ENCODE assay signal across 27 mouse cellular contexts in genomic region chr5:148417756-148418155, GRCm38 (mm10). TPM values are rescaled to one million over a fixed set of nuclear protein-coding genes. Genes with fewer than 3 reads are reported as not detected.
DNase-seq lines count a peak whose midpoint lies in the region; ATAC-seq and TF ChIP-seq lines count a peak whose summit lies in the region.
"Had no signal": no experiment of that assay in that cellular context is flagged by ENCODE, and none has a peak within 500 bp of the region (broad histone marks: within the 10 kb centered on the region; RNA-seq: fewer than 3 reads in every experiment).

No protein-coding gene starts in this region.

- H3K9ac ChIP-seq in midbrain, postnatal 0 days (replicated peaks; ENCODE audit: low read length, poor library complexity, severe bottlenecking) = no peak overlapping the region
- H3K9ac ChIP-seq: embryonic facial prominence, embryonic 15.5 days; heart, embryonic 13.5 days; hindbrain, embryonic 15.5 days; limb, embryonic 12.5 days; liver, embryonic 15.5 days had no signal

- no peak overlapping the region for H3K27ac ChIP-seq in layer of hippocampus, adult 2 months
- no peak overlapping the region for H3K27ac ChIP-seq in midbrain, postnatal 0 days (ENCODE audit: low read depth, low read length)
- no peak overlapping the region for H3K27ac ChIP-seq in midbrain, embryonic 10.5 days (replicated peaks)
- H3K27ac ChIP-seq: embryonic facial prominence, embryonic 15.5 days; heart, embryonic 13.5 days; hindbrain, embryonic 15.5 days; limb, embryonic 12.5 days; liver, embryonic 15.5 days; macrophage had no signal

- no peaks in the 10 kb centered on the region for H3K36me3 ChIP-seq in midbrain, postnatal 0 days (ENCODE audit: insufficient read depth, low read length)
- H3K36me3 ChIP-seq in midbrain, embryonic 10.5 days = no peaks in the 10 kb centered on the region
- H3K36me3 ChIP-seq: embryonic facial prominence, embryonic 15.5 days; heart, embryonic 13.5 days; hindbrain, embryonic 15.5 days; limb, embryonic 12.5 days; liver, embryonic 15.5 days had no signal

- 100% methylated on average over 1 of the region's 1 CpGs for WGBS in midbrain, postnatal 0 days
- WGBS in midbrain, embryonic 10.5 days = 93% methylated on average over 1 of the region's 1 CpGs

- H3K9me3 ChIP-seq in midbrain, postnatal 0 days (ENCODE audit: low read length) = no peaks in the 10 kb centered on the region
- no peaks in the 10 kb centered on the region for H3K9me3 ChIP-seq in midbrain, embryonic 10.5 days (replicated peaks)
- H3K9me3 ChIP-seq: embryonic facial prominence, embryonic 15.5 days; heart, embryonic 13.5 days; hindbrain, embryonic 15.5 days; limb, embryonic 12.5 days; liver, embryonic 15.5 days had no signal

- TF ChIP-seq CTCF in layer of hippocampus, adult 2 months (conservative IDR thresholded peaks at IDR 0.05) = peak; percentile 43
- TF ChIP-seq CTCF in midbrain, postnatal 0 days (IDR thresholded peaks at IDR 0.05) = peak; percentile 29; the same call in 1 of the 2 replicates

- no peaks in the 10 kb centered on the region for H3K27me3 ChIP-seq in midbrain, postnatal 0 days (ENCODE audit: insufficient read depth, low read length)
- H3K27me3 ChIP-seq in midbrain, embryonic 10.5 days (ENCODE audit: low read depth, poor library complexity, severe bottlenecking) = no peaks in the 10 kb centered on the region
- H3K27me3 ChIP-seq: embryonic facial prominence, embryonic 15.5 days; heart, embryonic 13.5 days; hindbrain, embryonic 15.5 days; liver, embryonic 15.5 days had no signal

- no peak for ATAC-seq in CD4-positive, CD25-positive, alpha-beta regulatory T cell, adult 4 months
- no peak for ATAC-seq in midbrain, postnatal 0 days (ENCODE audit: low FRiP score)
- no peak for ATAC-seq in granulocyte monocyte progenitor cell, adult 5-6 weeks (replicated peaks; ENCODE audit: poor library complexity, severe bottlenecking)
- ATAC-seq: activated CD4-positive, CD25-positive, alpha-beta regulatory T cell, adult 4 months; forebrain, embryonic 16.5 days had no signal

- no peak overlapping the region for H3K4me2 ChIP-seq in midbrain, postnatal 0 days (ENCODE audit: low read depth, low read length, poor library complexity, severe bottlenecking)
- H3K4me2 ChIP-seq: embryonic facial prominence, embryonic 15.5 days; heart, embryonic 13.5 days; hindbrain, embryonic 15.5 days; limb, embryonic 12.5 days; liver, embryonic 15.5 days; midbrain, embryonic 11.5 days had no signal

- H3K4me3 ChIP-seq in layer of hippocampus, adult 2 months = no peak overlapping the region
- H3K4me3 ChIP-seq in midbrain, postnatal 0 days (ENCODE audit: low read depth, low read length) = no peak overlapping the region
- no peak overlapping the region for H3K4me3 ChIP-seq in midbrain, embryonic 10.5 days
- H3K4me3 ChIP-seq: embryonic facial prominence, embryonic 15.5 days; heart, embryonic 13.5 days; hindbrain, embryonic 15.5 days; limb, embryonic 12.5 days; liver, embryonic 15.5 days had no signal

- peak; percentile 44 for DNase-seq in CD4-positive, CD25-positive, alpha-beta regulatory T cell, adult 2 months (ENCODE audit: low read depth, low spot score)
- DNase-seq in layer of hippocampus, adult 2 months (ENCODE audit: low spot score in 2 of 2) = no peak
- no peak for DNase-seq in layer of hippocampus, adult 9-10 months (ENCODE audit: low spot score)
- no peak for DNase-seq in midbrain, postnatal 0 days (ENCODE audit: low spot score)
- DNase-seq in midbrain, embryonic 10.5 days (ENCODE audit: low spot score) = no peak
- DNase-seq in adrenal gland, postnatal 4 days (ENCODE audit: low spot score in 2 of 2) = no peak
- DNase-seq: adrenal gland, postnatal 14 days; cerebellum, adult 11-12 months; cerebellum, postnatal 14 days; embryo, embryonic 11 days; gastrocnemius, postnatal 25 days; heart, postnatal 36 days; kidney, adult 9 months; kidney, postnatal 36 days; retina, postnatal 1 day; thymus, postnatal 36 days had no signal

- H3K4me1 ChIP-seq in midbrain, postnatal 0 days (ENCODE audit: insufficient read depth, low read length) = no peaks in the 10 kb centered on the region
- H3K4me1 ChIP-seq in midbrain, embryonic 10.5 days = no peaks in the 10 kb centered on the region
- H3K4me1 ChIP-seq: embryonic facial prominence, embryonic 15.5 days; hindbrain, embryonic 15.5 days; limb, embryonic 12.5 days; liver, embryonic 15.5 days had no signal

RNA-seq across cellular contexts. Expression of gene Slc7a1, which starts 18.1 kb away (rescaled TPM):
- 10 to 100 TPM; 13.2 to 19.0 TPM for polyA plus RNA-seq in CD4-positive, CD25-positive, alpha-beta regulatory T cell, adult 4 months (2017; shearing (Covaris generic))
- 10 to 100 TPM; 24.4 to 25.9 TPM for total RNA-seq in layer of hippocampus, adult 2 months (2021)
- total RNA-seq in midbrain, postnatal 0 days (2014; rRNA removed) = 49.8 and 73.3 TPM in 2 replicates
- 26.2 and 33.8 TPM in 2 replicates for polyA plus RNA-seq in midbrain, postnatal 0 days (2015; fragmentation: Nextera tagmentation; extraction: Ambion mirVana)
- polyA plus RNA-seq in midbrain, embryonic 10.5 days (2016; fragmentation: Nextera tagmentation; extraction: Ambion mirVana) = 12.8 and 15.1 TPM in 2 replicates
- 10 to 100 TPM; 61.9 to 63.6 TPM for total RNA-seq in adrenal gland, postnatal 4 days (2021)
- total RNA-seq in granulocyte monocyte progenitor cell, adult 5-6 weeks (2014; fragmentation: Nextera tagmentation) = 25.1 and 39.0 TPM in 2 replicates
- total RNA-seq in granulocyte monocyte progenitor cell, adult 5-6 weeks (2017) = 20.8 and 23.1 TPM in 2 replicates
